Mouse (Mus musculus) embryonic fibroblast, embryonic 13.5 days (primary cell): Measurements from ENCODE around the gene Nmnat1.

Experiments
- CTCF ChIP-seq: IDR thresholded peaks from 2 replicates; pipeline ENCODE4 v1.5.1; 2011; ENCODE audit warnings: mild to moderate bottlenecking, control low read depth, low read length, moderate library complexity, borderline replicate concordance; ENCODE audit not compliant: insufficient read depth
- POLR2A ChIP-seq: IDR thresholded peaks from 2 replicates; pipeline ENCODE4 v1.6.1; 2011; ENCODE audit warnings: low read depth, mild to moderate bottlenecking, control low read depth, low read length, moderate library complexity

- TF ChIP-seq CTCF (no peak), POLR2A (no peak)
Observed at GRCm38 (mm10) chr4:149489415-149490240, 4.6 kb upstream of the Nmnat1 start.
